15 mouse cellular contexts compared by ENCODE assay signal in genomic region chr16:73873828-73874558, GRCm38 (mm10).
"Had no signal": no experiment of that assay in that cellular context is flagged by ENCODE, and none has a peak within 500 bp of the region (broad histone marks: within the 10 kb centered on the region; RNA-seq: fewer than 3 reads in every experiment).

No protein-coding gene starts in this region.

- DNase-seq: kidney, adult 18-20 months; kidney, postnatal 14 days; lung, embryonic 14.5 days; lung, postnatal 10 days; midbrain, embryonic 14.5 days; right cerebral cortex, postnatal 4 days; thymus, adult 2 months; thymus, postnatal 36 days had no signal

- H3K4me2 ChIP-seq: intestine, embryonic 15.5 days; lung, embryonic 14.5 days; stomach, embryonic 15.5 days had no signal

- H3K4me3 ChIP-seq: intestine, embryonic 15.5 days; left cerebral cortex, adult 2 months; limb, embryonic 10.5 days; megakaryocyte, embryonic 14.5 days; myocyte; stomach, embryonic 15.5 days had no signal

- H3K4me1 ChIP-seq: intestine, embryonic 15.5 days; megakaryocyte, embryonic 14.5 days; stomach, embryonic 15.5 days had no signal

- H3K36me3 ChIP-seq: intestine, embryonic 15.5 days; limb, embryonic 10.5 days; stomach, embryonic 15.5 days had no signal

- H3K27ac ChIP-seq: intestine, embryonic 15.5 days; left cerebral cortex, adult 2 months; limb, embryonic 10.5 days; macrophage; stomach, embryonic 15.5 days had no signal

- H3K9me3 ChIP-seq: intestine, embryonic 15.5 days; limb, embryonic 10.5 days; megakaryocyte, embryonic 14.5 days; stomach, embryonic 15.5 days had no signal

- H3K27me3 ChIP-seq: intestine, embryonic 15.5 days; megakaryocyte, embryonic 14.5 days; stomach, embryonic 15.5 days had no signal

- ATAC-seq: intestine, embryonic 15.5 days had no signal

- H3K9ac ChIP-seq: intestine, embryonic 15.5 days; lung, embryonic 14.5 days; stomach, embryonic 15.5 days had no signal
